Mouse (Mus musculus) mouse embryonic stem cell (cell line): ENCODE results near the gene Cfap126.

Experiments
- in situ Hi-C, 2 experiments: fragments of 300-500 bp; cut with MboI; formaldehyde crosslinking; loops; 1 replicate in 1 of 2; 3 replicates in 1 of 2; pipeline ENCODE4 v1.14.3; 2019 to 2020; ENCODE audit warnings: low sequenced_read_pairs in 2 of 2, low pct_unique_long_range_greater_than_20kb in 1 of 2, mixed read lengths in 1 of 2; ENCODE audit not compliant: unreplicated experiment in 1 of 2

Gene Cfap126

GRCm38 (mm10) chr1:171159485-171159975 is 45.8 kb downstream of the Cfap126 start:
- in situ Hi-C loops = no loop called here

- in situ Hi-C loops = no loop called here
Observed at GRCm38 (mm10) chr1:171162526-171162925, 48.8 kb downstream of the Cfap126 start.

GRCm38 (mm10) chr1:171164258-171164657 is 50.5 kb downstream of the Cfap126 start:
- in situ Hi-C loops = no loop called here

- in situ Hi-C loops = no loop called here
Observed at GRCm38 (mm10) chr1:171165629-171166345, 52.1 kb downstream of the Cfap126 start.

GRCm38 (mm10) chr1:171168906-171169305 is 55.2 kb downstream of the Cfap126 start:
- in situ Hi-C loops = no loop called here

GRCm38 (mm10) chr1:171169913-171170312 is 56.2 kb downstream of the Cfap126 start:
- in situ Hi-C loops = no loop called here

- in situ Hi-C loops = no loop called here
Observed at GRCm38 (mm10) chr1:171171138-171171537, 57.4 kb downstream of the Cfap126 start.

GRCm38 (mm10) chr1:171172779-171173178 is 59.1 kb downstream of the Cfap126 start:
- in situ Hi-C loops = no loop called here
